Mouse (Mus musculus) MEL (cell line): ENCODE results near the gene Gda. TPM values are rescaled to one million over a fixed set of nuclear protein-coding genes. Genes with fewer than 3 reads are reported as not detected.

Source experiments
- DNase-seq: peaks from one replicate; pipeline ENCODE4 v3.0.0; 2011; ENCODE audit warnings: low read depth, low spot score
- H3K27ac ChIP-seq: 2 replicates; pipeline ENCODE4 v1.5.1; 2012; ENCODE audit warnings: low read depth, mild to moderate bottlenecking, control low read depth, low read length, moderate library complexity; ENCODE audit not compliant: control insufficient read depth
- H3K27me3 ChIP-seq, 2 experiments: fragments of 150-350 bp in 1 of 2; sonication (generic) in 1 of 2; 2 replicates each; pipeline ENCODE4 v1.6.1; 2012; ENCODE audit warnings: low read length in 2 of 2, mild to moderate bottlenecking in 2 of 2, improper control_type of control experiment in 1 of 2, moderate library complexity in 1 of 2; ENCODE audit not compliant: insufficient read depth in 2 of 2, control insufficient read depth in 1 of 2
- H3K36me3 ChIP-seq, 2 experiments: 2 replicates each; pipeline ENCODE4 v1.6.1; 2012 to 2014; ENCODE audit warnings: low read length in 2 of 2, improper control_type of control experiment in 1 of 2, inconsistent platforms in 1 of 2, mild to moderate bottlenecking in 1 of 2; ENCODE audit not compliant: insufficient read depth in 2 of 2, control insufficient read depth in 1 of 2
- H3K4me1 ChIP-seq, 2 experiments: fragments of 150-350 bp in 1 of 2; sonication (generic) in 1 of 2; 2 replicates each; pipeline ENCODE4 v1.6.1; 2012; ENCODE audit warnings: low read length in 2 of 2, improper control_type of control experiment in 1 of 2, mild to moderate bottlenecking in 1 of 2; ENCODE audit not compliant: insufficient read depth in 2 of 2, control insufficient read depth in 1 of 2
- H3K4me3 ChIP-seq, 2 experiments: fragments of 150-350 bp in 1 of 2; sonication (generic) in 1 of 2; 2 replicates each; pipeline ENCODE4 v1.5.1; 2012; ENCODE audit warnings: low read depth in 2 of 2, low read length in 2 of 2, mild to moderate bottlenecking in 2 of 2, moderate library complexity in 2 of 2, control low read depth in 1 of 2, improper control_type of control experiment in 1 of 2; ENCODE audit not compliant: control insufficient read depth in 1 of 2, insufficient read depth in 1 of 2
- H3K79me2 ChIP-seq: 2 replicates; pipeline ENCODE4 v1.6.1; 2012; ENCODE audit warnings: mild to moderate bottlenecking, low read length, moderate library complexity; ENCODE audit not compliant: control insufficient read depth, poor library complexity, insufficient read depth
- H3K9ac ChIP-seq: 2 replicates; pipeline ENCODE4 v1.6.1; 2012; ENCODE audit warnings: low read depth, mild to moderate bottlenecking, control low read depth, low read length, moderate library complexity; ENCODE audit not compliant: control insufficient read depth, poor library complexity, severe bottlenecking
- H3K9me3 ChIP-seq: fragments of 150-350 bp; sonication (generic); replicated peaks from 2 replicates; pipeline ENCODE4 v1.6.1; 2012; ENCODE audit warnings: mild to moderate bottlenecking, low read length, improper control_type of control experiment, moderate library complexity; ENCODE audit not compliant: insufficient read depth
- BHLHE40 ChIP-seq: IDR thresholded peaks from 2 replicates; pipeline ENCODE4 v1.6.1; 2012; ENCODE audit warnings: low read depth, mild to moderate bottlenecking, inconsistent platforms, low read length, improper control_type of control experiment, borderline replicate concordance
- CTCF ChIP-seq, 3 experiments: IDR thresholded peaks in 2 of 3; conservative IDR thresholded peaks in 1 of 3; 2 replicates each; pipeline ENCODE4 v1.5.1; 2011 to 2012; ENCODE audit warnings: low read length in 3 of 3, low read depth in 2 of 3, mild to moderate bottlenecking in 2 of 3, improper control_type of control experiment in 1 of 3, inconsistent platforms in 1 of 3, mixed read lengths in 1 of 3, moderate library complexity in 1 of 3; ENCODE audit not compliant: control insufficient read depth in 1 of 3, insufficient read depth in 1 of 3, poor library complexity in 1 of 3, severe bottlenecking in 1 of 3
- EP300 ChIP-seq, 2 experiments: IDR thresholded peaks; 2 replicates each; pipeline ENCODE4 v1.6.1; 2011; ENCODE audit warnings: improper control_type of control experiment in 2 of 2, low read length in 2 of 2, low read depth in 1 of 2, mild to moderate bottlenecking in 1 of 2
- MAX ChIP-seq: IDR thresholded peaks from 2 replicates; pipeline ENCODE4 v1.6.1; 2011; ENCODE audit warnings: low read length, improper control_type of control experiment
- MXI1 ChIP-seq: IDR thresholded peaks from 2 replicates; pipeline ENCODE4 v1.6.1; 2011; ENCODE audit warnings: mild to moderate bottlenecking, low read depth, low read length, improper control_type of control experiment
- MYC ChIP-seq: IDR thresholded peaks from 2 replicates; pipeline ENCODE4 v1.6.1; 2011; ENCODE audit warnings: low read depth, mild to moderate bottlenecking, low read length, improper control_type of control experiment, moderate library complexity
- RAD21 ChIP-seq: IDR thresholded peaks from 2 replicates; pipeline ENCODE4 v1.6.1; 2011; ENCODE audit warnings: mild to moderate bottlenecking, low read depth, low read length, improper control_type of control experiment
- RCOR1 ChIP-seq: IDR thresholded peaks from 2 replicates; pipeline ENCODE4 v1.6.1; 2012; ENCODE audit warnings: low read depth, mild to moderate bottlenecking, inconsistent platforms, low read length, improper control_type of control experiment
- SMC3 ChIP-seq: IDR thresholded peaks from 2 replicates; pipeline ENCODE4 v1.6.1; 2011; ENCODE audit warnings: low read depth, low read length, improper control_type of control experiment
- USF1 ChIP-seq: IDR thresholded peaks from 2 replicates; pipeline ENCODE4 v1.6.1; 2014; ENCODE audit warnings: low read depth, mild to moderate bottlenecking, inconsistent platforms, low read length, improper control_type of control experiment, moderate library complexity
- USF2 ChIP-seq, 2 experiments: IDR thresholded peaks; 2 replicates each; pipeline ENCODE4 v1.6.1; 2011 to 2012; ENCODE audit warnings: improper control_type of control experiment in 2 of 2, low read length in 2 of 2, borderline replicate concordance in 1 of 2, inconsistent platforms in 1 of 2, low read depth in 1 of 2, mild to moderate bottlenecking in 1 of 2; ENCODE audit not compliant: insufficient read depth in 1 of 2
- ZC3H11A ChIP-seq: IDR thresholded peaks from 2 replicates; pipeline ENCODE4 v1.6.1; 2012; ENCODE audit warnings: low read depth, mild to moderate bottlenecking, inconsistent platforms, low read length, improper control_type of control experiment
- ZNF384 ChIP-seq: IDR thresholded peaks from 2 replicates; pipeline ENCODE4 v1.6.1; 2012; ENCODE audit warnings: low read depth, mild to moderate bottlenecking, inconsistent platforms, low read length, improper control_type of control experiment
- polyA plus RNA-seq, 2 experiments: library from polyadenylated mRNA; stranded (reverse) in 1 of 2; unstranded in 1 of 2; fragments of >175 nt in 1 of 2; fragments of >200 nt in 1 of 2; gene quantifications; 2 replicates each; pipeline versions ENCODE4 v1.2.1 to v1.2.4; 2012; ENCODE audit warnings: low replicate concordance in 2 of 2, low read depth in 1 of 2; ENCODE audit not compliant: insufficient read length in 2 of 2, insufficient read depth in 1 of 2, missing spikeins in 1 of 2
- total RNA-seq: library from RNA; depleted of rRNA; stranded (reverse); fragments of 300-350 nt; gene quantifications from 2 replicates; pipeline ENCODE4 v1.2.3, GENCODE M21; 2012

The Gda gene
- total and polyA plus RNA-seq, 3 experiments, result 0.38 to 2.9 TPM; not detected in 1

DNA sequence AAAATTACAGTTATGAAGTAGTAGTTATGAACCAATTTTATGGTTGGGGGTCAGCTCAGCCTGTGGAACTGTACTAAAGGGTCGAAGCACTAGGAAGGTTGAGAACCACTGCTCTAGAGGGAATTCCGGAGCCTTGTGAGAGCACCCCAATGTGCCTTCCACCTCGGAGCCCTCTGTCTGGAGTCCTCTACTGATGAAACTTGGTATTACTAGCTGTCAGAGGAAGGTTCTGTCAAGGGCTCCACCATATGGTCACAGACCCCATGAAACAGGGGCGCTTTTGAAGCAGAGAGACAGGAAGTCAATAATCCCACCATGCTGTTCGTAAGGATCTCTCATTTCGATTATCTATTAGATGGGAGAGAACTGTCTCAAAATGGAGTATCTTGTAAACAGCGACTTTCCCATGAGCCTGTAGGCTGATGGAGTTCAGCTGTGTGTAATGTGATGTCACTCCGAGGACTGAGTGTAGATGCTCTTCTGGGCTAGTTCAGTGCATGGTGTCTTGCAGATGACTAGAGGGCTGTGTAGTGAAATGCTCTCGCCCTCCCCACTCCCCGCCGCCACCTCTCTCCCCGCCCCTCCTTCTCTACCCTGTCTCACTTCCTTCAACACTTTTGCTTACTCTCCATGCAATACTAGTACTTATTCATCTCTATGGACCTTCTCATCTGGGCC, 100.7 kb downstream of the Gda start (continued):
- TF ChIP-seq SMC3, result peak; percentile 68
- TF ChIP-seq BHLHE40, result no peak
- TF ChIP-seq MAX, result no peak

DNA sequence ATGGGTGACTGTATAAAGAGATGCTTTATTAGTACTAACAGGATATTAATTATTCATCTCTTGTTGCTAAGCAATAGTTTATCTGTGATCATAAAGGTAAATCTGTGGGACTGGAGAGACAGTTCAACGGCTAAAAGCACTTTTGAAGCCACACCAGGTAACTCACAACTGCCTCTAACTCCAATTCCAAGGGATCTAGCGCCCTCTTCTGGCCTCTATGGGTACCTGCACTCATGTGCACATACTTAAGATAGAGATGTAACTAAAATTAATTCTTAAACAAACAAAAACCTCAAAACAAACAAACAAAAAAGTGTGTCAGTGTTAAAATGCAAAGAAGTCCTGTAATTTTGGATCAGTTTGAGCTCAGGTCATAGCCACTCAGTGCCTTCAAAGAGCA, 101.9 kb downstream of the Gda start:
- Histone ChIP-seq H3K27ac (no peak overlapping the region), H3K36me3 (peaks cover 0 to 23% of the 10 kb centered on the region in 2 experiments; a peak in 2 of 4 replicates), H3K79me2 (no peaks in the 10 kb centered on the region), H3K4me1 (peaks cover 6 to 18% of the 10 kb centered on the region in 2 experiments), H3K4me3 (no peak overlapping the region), H3K9me3 (no peaks in the 10 kb centered on the region), H3K27me3 (no peaks in the 10 kb centered on the region), H3K9ac (no peak overlapping the region)
- TF ChIP-seq RAD21, result peak; percentile 71
- no peak for TF ChIP-seq USF1
- TF ChIP-seq CTCF (IDR thresholded peaks at IDR 0.05 in 2 of 3, conservative IDR thresholded peaks at IDR 0.05 in 1 of 3; ENCODE audit: control insufficient read depth in 1 of 3, insufficient read depth in 1 of 3, low read depth in 2 of 3, low read length in 3 of 3, poor library complexity in 1 of 3, severe bottlenecking in 1 of 3), result peak; percentile 55 to 64 (median 56)
- peak; percentile 74 for TF ChIP-seq SMC3
- TF ChIP-seq ZC3H11A, result peak; percentile 80
- TF ChIP-seq RCOR1, result no peak
- peak; percentile 31 for DNase-seq

DNA sequence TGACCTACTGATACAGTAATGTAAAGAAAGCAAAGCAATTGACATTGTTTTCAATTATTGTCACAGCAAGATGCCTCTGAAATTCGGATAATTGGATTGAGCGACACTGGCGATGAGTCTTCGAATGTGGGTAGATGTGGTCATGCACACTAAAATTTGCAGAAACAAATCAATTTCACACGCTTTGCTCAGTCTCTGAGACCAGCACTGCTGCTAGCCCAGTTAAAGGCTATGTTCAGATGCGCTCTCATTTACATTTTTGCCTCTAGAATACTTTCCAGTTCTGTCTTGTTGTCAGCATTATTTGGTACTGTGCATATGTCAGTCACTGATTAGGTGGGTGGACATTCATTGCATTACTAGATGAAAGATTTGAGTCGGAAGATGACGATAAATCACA, 102.5 kb downstream of the Gda start:
- Histone ChIP-seq H3K36me3 (peaks cover 0 to 18% of the 10 kb centered on the region in 2 experiments; a peak in 2 of 4 replicates), H3K27me3 (no peaks in the 10 kb centered on the region), H3K9me3 (no peaks in the 10 kb centered on the region), H3K27ac (no peak overlapping the region), H3K79me2 (no peaks in the 10 kb centered on the region), H3K4me1 (peaks cover 0 to 15% of the 10 kb centered on the region in 2 experiments; a peak in 3 of 4 replicates), H3K9ac (no peak overlapping the region), H3K4me3 (no peak overlapping the region)
- TF ChIP-seq MYC, result no peak
- no peak for TF ChIP-seq MXI1
- TF ChIP-seq USF2 (IDR thresholded peaks at IDR 0.05; ENCODE audit: borderline replicate concordance in 1 of 2, insufficient read depth in 1 of 2, low read depth in 1 of 2, low read length in 2 of 2), result no peak
- TF ChIP-seq CTCF (IDR thresholded peaks at IDR 0.05 in 2 of 3, conservative IDR thresholded peaks at IDR 0.05 in 1 of 3; ENCODE audit: control insufficient read depth in 1 of 3, insufficient read depth in 1 of 3, low read depth in 2 of 3, low read length in 3 of 3, poor library complexity in 1 of 3, severe bottlenecking in 1 of 3), result no peak
- TF ChIP-seq ZNF384, result no peak
- TF ChIP-seq MAX, result no peak
- no peak for TF ChIP-seq EP300 (IDR thresholded peaks at IDR 0.05; ENCODE audit: low read depth in 1 of 2, low read length in 2 of 2)
- DNase-seq, result no peak
